Mouse (Mus musculus): ENCODE data around the gene Cfap45. TPM values are rescaled to one million over a fixed set of nuclear protein-coding genes. Genes with fewer than 3 reads are reported as not detected.

The Cfap45 gene
- polyA plus RNA-seq, 1 experiment from 2014 or later: 1.3 TPM

DNA sequence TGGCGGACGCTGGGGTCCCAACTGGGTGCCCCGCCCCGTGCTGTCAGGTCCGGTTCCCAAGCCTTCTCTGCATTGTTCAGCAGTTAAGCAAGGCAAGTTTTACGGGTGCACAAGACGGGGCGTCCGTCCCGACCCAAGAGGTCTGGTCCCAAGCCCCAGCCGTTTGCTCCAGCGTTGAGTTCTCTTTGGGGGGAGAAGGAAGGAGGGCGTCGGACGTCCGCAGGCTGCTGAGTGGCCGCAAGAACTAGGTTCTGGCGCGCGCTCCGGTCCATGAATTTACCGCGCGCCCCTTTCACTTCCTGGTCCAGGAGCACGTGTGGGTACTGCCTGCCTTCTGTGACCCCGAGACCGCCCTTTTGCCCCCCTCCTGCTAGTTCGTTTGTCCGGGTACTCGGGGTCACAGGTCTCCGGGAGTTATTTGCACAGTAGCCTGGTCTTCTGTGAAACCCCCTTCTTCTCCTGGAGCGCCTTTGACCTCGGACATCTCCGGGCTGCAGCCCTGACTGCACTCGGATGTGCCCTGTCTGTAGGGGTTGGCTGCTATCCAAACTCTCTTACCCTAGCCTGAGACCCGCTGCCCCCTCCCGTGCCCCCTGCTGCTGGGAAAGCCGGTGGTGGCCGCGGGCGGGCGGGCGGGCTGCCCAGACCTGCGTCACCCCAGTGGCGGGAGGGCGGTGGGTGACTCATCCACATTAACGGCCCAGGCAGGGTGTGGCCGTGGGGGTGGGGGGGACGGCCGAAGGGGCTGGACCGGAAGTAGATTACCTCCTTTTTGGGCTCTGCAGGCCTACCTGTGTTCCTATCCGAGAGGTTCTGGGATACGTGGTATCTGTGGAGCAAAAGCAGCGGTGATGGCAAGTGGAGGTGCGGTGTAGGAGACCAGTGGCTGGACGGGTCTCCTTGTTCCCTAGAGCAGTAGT lies 19.9 kb upstream of the Cfap45 start:
- Histone ChIP-seq H3K27ac (replicated peaks) (peak overlapping the region; percentile 68), H3K27me3 (replicated peaks; ENCODE audit: low read depth, poor library complexity, severe bottlenecking) (peaks cover 70% of the 10 kb centered on the region), H3K4me3 (peak overlapping the region; percentile 60), H3K36me3 (replicated peaks) (peaks cover 43% of the 10 kb centered on the region), H3K9me3 (no peaks in the 10 kb centered on the region), H3K4me1 (peaks cover 60% of the 10 kb centered on the region)
- under 1% methylated on average over 56 of the region's 56 CpGs for WGBS
- peak; percentile 61 for DNase-seq (ENCODE audit: low spot score)

DNA sequence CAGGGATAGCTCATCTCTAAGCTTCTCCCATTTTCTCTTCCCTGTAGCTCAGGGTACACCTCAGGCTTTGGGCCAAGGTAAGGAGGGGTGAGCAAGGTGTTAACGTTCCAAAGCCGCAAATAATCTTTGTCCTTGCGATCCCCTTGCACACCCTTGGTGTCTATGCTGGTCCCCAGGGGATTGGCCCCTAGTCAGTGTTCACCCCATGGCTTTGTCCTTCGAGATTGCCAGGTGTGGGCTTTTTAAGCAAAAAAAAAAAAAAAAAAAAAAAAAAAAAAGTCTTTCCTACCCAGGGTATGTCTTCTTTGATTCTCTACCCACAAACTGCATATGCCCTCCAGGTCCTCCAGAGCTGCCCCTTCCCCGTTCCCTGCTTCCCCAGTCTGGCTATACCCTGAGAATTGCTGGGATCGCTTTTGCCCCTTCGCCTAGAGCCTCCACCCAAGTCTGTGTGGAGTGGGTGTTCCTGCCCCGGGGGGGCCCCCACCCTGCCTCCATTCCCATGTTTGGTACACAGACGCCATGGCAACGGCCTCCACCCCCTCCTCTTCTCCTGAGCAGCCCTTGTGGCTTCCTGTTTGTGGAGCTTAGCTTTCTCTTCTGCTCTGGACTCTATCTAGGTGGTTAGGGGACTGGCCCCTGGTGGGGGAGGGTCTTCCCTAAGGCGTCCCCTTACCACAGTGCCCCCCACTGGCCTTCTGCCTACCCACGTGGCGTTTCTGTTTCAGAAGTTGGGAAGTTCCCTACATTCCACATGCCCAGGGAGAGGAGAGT lies 19.0 kb upstream of the Cfap45 start:
- H3K4me1 ChIP-seq: peaks cover 60% of the 10 kb centered on the region
- 32% methylated on average over 13 of the region's 13 CpGs for WGBS
- no peaks in the 10 kb centered on the region for H3K9me3 ChIP-seq
- H3K4me3 ChIP-seq: peak overlapping the region; percentile 60
- DNase-seq (ENCODE audit: low spot score): peak; percentile 55
- H3K27ac ChIP-seq (replicated peaks): peak overlapping the region; percentile 68
- peaks cover 39% of the 10 kb centered on the region for H3K36me3 ChIP-seq (replicated peaks)
- peaks cover 70% of the 10 kb centered on the region for H3K27me3 ChIP-seq (replicated peaks; ENCODE audit: low read depth, poor library complexity, severe bottlenecking)

- 31% methylated on average over 13 of the region's 13 CpGs for WGBS
- no peaks in the 10 kb centered on the region for H3K9me3 ChIP-seq
- peaks cover 33% of the 10 kb centered on the region for H3K36me3 ChIP-seq (replicated peaks)
- DNase-seq (ENCODE audit: low spot score): no peak
- peak overlapping the region; percentile 54; the same call in 1 of the 2 replicates for H3K27ac ChIP-seq (replicated peaks)
- H3K4me3 ChIP-seq: peak overlapping the region; percentile 60
- peaks cover 66% of the 10 kb centered on the region for H3K4me1 ChIP-seq
- H3K27me3 ChIP-seq (replicated peaks; ENCODE audit: low read depth, poor library complexity, severe bottlenecking): peaks cover 63% of the 10 kb centered on the region
Measured at GRCm38 (mm10) chr1:172502145-172503110, 18.2 kb upstream of the Cfap45 start.

- peak overlapping the region; percentile 23; the same call in 1 of the 2 replicates for H3K4me3 ChIP-seq
- 45% methylated on average over 14 of the region's 14 CpGs for WGBS
- peaks cover 55% of the 10 kb centered on the region for H3K27me3 ChIP-seq (replicated peaks; ENCODE audit: low read depth, poor library complexity, severe bottlenecking)
- H3K9me3 ChIP-seq: no peaks in the 10 kb centered on the region
- H3K27ac ChIP-seq (replicated peaks): 0 out of 2 replicates have a peak overlapping the region, but pooled peaks have one; percentile 24
- peaks cover 23% of the 10 kb centered on the region for H3K36me3 ChIP-seq (replicated peaks)
- peaks cover 66% of the 10 kb centered on the region for H3K4me1 ChIP-seq
- DNase-seq (ENCODE audit: low spot score): no peak
Measured at GRCm38 (mm10) chr1:172503111-172503997, 17.2 kb upstream of the Cfap45 start.

DNA sequence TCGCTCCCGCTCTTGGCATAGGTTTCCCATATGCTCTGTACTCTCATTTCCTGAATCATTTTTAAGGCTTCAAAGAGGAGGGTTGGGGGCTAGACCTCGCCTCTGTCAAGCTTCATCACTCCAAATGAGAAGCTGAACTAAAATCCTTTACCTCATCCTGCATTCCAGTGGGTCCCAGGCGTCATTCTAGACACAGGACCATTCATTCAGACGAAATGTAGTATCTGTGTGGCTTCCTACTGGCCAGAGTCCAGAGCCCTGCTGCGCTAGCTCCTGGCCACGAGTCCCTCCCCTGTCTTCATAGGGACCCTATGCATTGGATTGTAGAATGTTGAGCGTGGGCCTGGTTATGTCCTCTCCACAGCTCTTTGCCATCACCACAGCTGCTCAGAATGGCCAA lies 15.8 kb upstream of the Cfap45 start:
- H3K27me3 ChIP-seq (replicated peaks; ENCODE audit: low read depth, poor library complexity, severe bottlenecking): peaks cover 43% of the 10 kb centered on the region
- H3K4me1 ChIP-seq: peaks cover 60% of the 10 kb centered on the region
- WGBS: 81% methylated on average over 8 of the region's 8 CpGs

DNA sequence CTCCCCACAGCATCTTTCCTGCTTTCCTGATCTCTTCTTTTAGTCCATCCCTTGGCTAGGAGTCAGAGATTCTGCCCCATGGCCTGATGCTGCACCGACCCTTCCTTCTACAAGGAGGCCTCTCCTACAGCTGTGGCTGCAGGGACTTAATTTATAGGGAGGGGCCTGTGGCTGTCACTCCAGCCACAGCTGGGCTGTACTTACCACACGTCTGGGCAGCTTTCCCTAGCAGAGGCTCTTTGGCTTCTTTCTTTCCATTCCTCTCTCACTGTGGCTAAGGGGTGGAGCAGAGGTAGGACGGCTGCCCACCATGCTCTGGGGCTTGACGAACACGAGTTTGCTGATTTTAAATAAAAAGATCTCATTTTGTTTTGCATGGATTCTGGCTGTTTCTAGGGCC lies 13.6 kb upstream of the Cfap45 start:
- no peak overlapping the region for H3K4me3 ChIP-seq
- H3K27ac ChIP-seq (replicated peaks): no peak overlapping the region
- no peak for DNase-seq (ENCODE audit: low spot score)
- H3K9me3 ChIP-seq: no peaks in the 10 kb centered on the region
- 57% methylated on average over 5 of the region's 5 CpGs for WGBS
- H3K27me3 ChIP-seq (replicated peaks; ENCODE audit: low read depth, poor library complexity, severe bottlenecking): peaks cover 22% of the 10 kb centered on the region
- peaks cover 56% of the 10 kb centered on the region for H3K4me1 ChIP-seq
- peaks cover 16% of the 10 kb centered on the region; the same call in 1 of the 2 replicates for H3K36me3 ChIP-seq (replicated peaks)

More for the DNA sequence above, 15.8 kb upstream of the Cfap45 start:
- no peak for DNase-seq (ENCODE audit: low spot score)
- Histone ChIP-seq H3K4me3 (no peak overlapping the region), H3K36me3 (replicated peaks) (peaks cover 16% of the 10 kb centered on the region; the same call in 1 of the 2 replicates), H3K27ac (replicated peaks) (no peak overlapping the region), H3K9me3 (no peaks in the 10 kb centered on the region)

DNA sequence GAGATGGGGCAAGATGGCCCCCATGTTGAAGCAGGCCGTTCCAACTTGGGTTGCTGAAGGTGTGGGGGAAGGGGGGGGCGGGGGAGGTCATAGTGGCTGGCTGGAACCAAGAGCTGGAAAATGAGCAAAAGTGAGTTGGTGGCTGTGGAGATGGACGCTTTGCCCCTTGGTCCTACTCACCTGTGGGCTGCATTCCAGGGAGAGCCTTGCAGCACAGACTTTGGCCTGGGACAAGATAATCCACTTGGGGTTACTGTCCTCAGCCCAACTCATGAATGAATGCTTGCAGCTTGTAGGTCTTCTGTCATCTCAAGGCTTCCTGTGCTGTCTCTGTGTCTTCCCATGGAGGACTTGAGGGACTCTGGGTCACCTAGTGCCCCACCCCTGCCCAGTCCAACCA lies 12.9 kb upstream of the Cfap45 start:
- peaks cover 50% of the 10 kb centered on the region for H3K4me1 ChIP-seq
- H3K36me3 ChIP-seq (replicated peaks): peaks cover 16% of the 10 kb centered on the region; the same call in 1 of the 2 replicates
- no peak overlapping the region for H3K27ac ChIP-seq (replicated peaks)
- WGBS: 87% methylated on average over 3 of the region's 3 CpGs
- DNase-seq (ENCODE audit: low spot score): no peak
- no peaks in the 10 kb centered on the region for H3K9me3 ChIP-seq
- H3K27me3 ChIP-seq (replicated peaks; ENCODE audit: low read depth, poor library complexity, severe bottlenecking): peaks cover 15% of the 10 kb centered on the region
- H3K4me3 ChIP-seq: no peak overlapping the region

GRCm38 (mm10) chr1:172508172-172508571 lies 12.4 kb upstream of the Cfap45 start:
- Histone ChIP-seq H3K4me1 (peaks cover 50% of the 10 kb centered on the region), H3K4me3 (no peak overlapping the region), H3K36me3 (replicated peaks) (peaks cover 16% of the 10 kb centered on the region; the same call in 1 of the 2 replicates), H3K27me3 (replicated peaks; ENCODE audit: low read depth, poor library complexity, severe bottlenecking) (peaks cover 12% of the 10 kb centered on the region), H3K9me3 (no peaks in the 10 kb centered on the region), H3K27ac (replicated peaks) (no peak overlapping the region)
- no peak for DNase-seq (ENCODE audit: low spot score)
- 68% methylated on average over 2 of the region's 2 CpGs for WGBS

- 76% methylated on average over 5 of the region's 5 CpGs for WGBS
- DNase-seq (ENCODE audit: low spot score): no peak
- H3K27me3 ChIP-seq (replicated peaks; ENCODE audit: low read depth, poor library complexity, severe bottlenecking): peaks cover 10% of the 10 kb centered on the region; the same call in 1 of the 2 replicates
- no peak overlapping the region for H3K4me3 ChIP-seq
- no peak overlapping the region for H3K27ac ChIP-seq (replicated peaks)
- no peaks in the 10 kb centered on the region for H3K9me3 ChIP-seq
- H3K4me1 ChIP-seq: peaks cover 45% of the 10 kb centered on the region
- H3K36me3 ChIP-seq (replicated peaks): peaks cover 16% of the 10 kb centered on the region; the same call in 1 of the 2 replicates
Measured at GRCm38 (mm10) chr1:172509235-172509634, 11.4 kb upstream of the Cfap45 start.

DNA sequence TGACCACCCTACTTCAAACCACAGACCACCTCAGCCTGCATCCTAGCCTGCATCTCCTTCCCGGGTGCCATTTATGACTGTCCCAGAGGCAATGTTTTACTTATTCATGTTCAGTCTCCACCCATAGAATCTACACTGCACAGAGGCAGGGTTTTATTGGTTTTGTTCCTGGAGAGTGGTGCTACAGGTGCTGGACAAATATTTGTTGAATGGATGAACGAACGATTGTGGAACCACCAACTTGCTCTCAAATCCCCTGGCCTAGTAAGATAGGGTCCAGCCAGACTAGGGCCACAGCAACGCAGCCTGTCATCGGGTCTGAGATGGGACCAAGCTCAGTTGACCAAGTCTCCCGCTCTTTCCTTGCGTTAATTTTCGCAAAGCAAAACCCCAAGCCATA lies 10.6 kb upstream of the Cfap45 start:
- DNase-seq (ENCODE audit: low spot score): no peak
- peaks cover 38% of the 10 kb centered on the region for H3K4me1 ChIP-seq
- H3K4me3 ChIP-seq: peak overlapping the region; percentile 30; the same call in 1 of the 2 replicates
- no peaks in the 10 kb centered on the region for H3K9me3 ChIP-seq
- H3K27ac ChIP-seq (replicated peaks): peak overlapping the region; percentile 40
- H3K27me3 ChIP-seq (replicated peaks; ENCODE audit: low read depth, poor library complexity, severe bottlenecking): peaks cover 8% of the 10 kb centered on the region; the same call in 1 of the 2 replicates
- WGBS: 44% methylated on average over 8 of the region's 8 CpGs
- peaks cover 14% of the 10 kb centered on the region; the same call in 1 of the 2 replicates for H3K36me3 ChIP-seq (replicated peaks)
